Comparison of ENCODE assay signal across 11 mouse cellular contexts in genomic region chr5:120693931-120694694, GRCm38 (mm10). TPM values are rescaled to one million over a fixed set of nuclear protein-coding genes. Genes with fewer than 3 reads are reported as not detected.
DNase-seq lines count a peak whose midpoint lies in the region; ATAC-seq and TF ChIP-seq lines count a peak whose summit lies in the region.
"Had no signal": no experiment of that assay in that cellular context is flagged by ENCODE, and none has a peak within 500 bp of the region (broad histone marks: within the 10 kb centered on the region; RNA-seq: fewer than 3 reads in every experiment).

No protein-coding gene starts in this region.

- WGBS in heart, embryonic 11.5 days (ENCODE audit: insufficient replicate concordance), result 12% methylated on average over 38 of the region's 38 CpGs
- 11% methylated on average over 37 of the region's 38 CpGs for WGBS in midbrain, embryonic 10.5 days
- WGBS in midbrain, postnatal 0 days, result 18% methylated on average over 37 of the region's 38 CpGs
- WGBS in forebrain, embryonic 14.5 days, result 12% methylated on average over 37 of the region's 38 CpGs
- 14% methylated on average over 30 of the region's 38 CpGs for WGBS in neural tube, embryonic 14.5 days

- no peak for TF ChIP-seq CTCF in midbrain, postnatal 0 days (IDR thresholded peaks at IDR 0.05)

- H3K27ac ChIP-seq in heart, embryonic 11.5 days (ENCODE audit: low read depth, low read length), result no peak overlapping the region
- no peak overlapping the region; the same call in 1 of the 2 replicates for H3K27ac ChIP-seq in midbrain, embryonic 10.5 days (replicated peaks)
- H3K27ac ChIP-seq in midbrain, postnatal 0 days (ENCODE audit: low read depth, low read length), result no peak overlapping the region
- H3K27ac ChIP-seq in forebrain, embryonic 14.5 days (ENCODE audit: low read depth, low read length), result no peak overlapping the region
- no peak overlapping the region for H3K27ac ChIP-seq in neural tube, embryonic 14.5 days (ENCODE audit: low read depth, low read length)
- H3K27ac ChIP-seq: macrophage had no signal

- H3K9me3 ChIP-seq in heart, embryonic 11.5 days (replicated peaks; ENCODE audit: control insufficient read depth, low read length), result no peaks in the 10 kb centered on the region
- no peaks in the 10 kb centered on the region for H3K9me3 ChIP-seq in midbrain, embryonic 10.5 days (replicated peaks)
- H3K9me3 ChIP-seq in midbrain, postnatal 0 days (ENCODE audit: low read length), result no peaks in the 10 kb centered on the region
- H3K9me3 ChIP-seq in forebrain, embryonic 14.5 days (replicated peaks; ENCODE audit: control insufficient read depth, low read length), result no peaks in the 10 kb centered on the region
- H3K9me3 ChIP-seq in neural tube, embryonic 14.5 days (ENCODE audit: control insufficient read depth, low read length), result no peaks in the 10 kb centered on the region

- no peak overlapping the region for H3K9ac ChIP-seq in heart, embryonic 11.5 days (ENCODE audit: low read depth, low read length)
- H3K9ac ChIP-seq in midbrain, postnatal 0 days (replicated peaks; ENCODE audit: low read length, poor library complexity, severe bottlenecking), result no peak overlapping the region
- H3K9ac ChIP-seq in forebrain, embryonic 14.5 days (ENCODE audit: low read length), result no peak overlapping the region
- no peak overlapping the region for H3K9ac ChIP-seq in neural tube, embryonic 14.5 days (replicated peaks; ENCODE audit: low read depth, low read length)

- peaks cover 78% of the 10 kb centered on the region for H3K27me3 ChIP-seq in heart, embryonic 11.5 days (ENCODE audit: control insufficient read depth, insufficient read depth, low read length)
- peaks cover 88% of the 10 kb centered on the region for H3K27me3 ChIP-seq in midbrain, embryonic 10.5 days (ENCODE audit: low read depth, poor library complexity, severe bottlenecking)
- no peaks in the 10 kb centered on the region for H3K27me3 ChIP-seq in midbrain, postnatal 0 days (ENCODE audit: insufficient read depth, low read length)
- peaks cover 30% of the 10 kb centered on the region for H3K27me3 ChIP-seq in forebrain, embryonic 14.5 days (replicated peaks; ENCODE audit: control insufficient read depth, insufficient read depth, low read length)
- H3K27me3 ChIP-seq in neural tube, embryonic 14.5 days (ENCODE audit: control insufficient read depth, insufficient read depth, low read length), result peaks cover 16% of the 10 kb centered on the region

- no peak for ATAC-seq in heart, embryonic 11.5 days (replicated peaks; ENCODE audit: insufficient number of reproducible peaks, low FRiP score, low TSS enrichment)
- no peak for ATAC-seq in midbrain, postnatal 0 days (ENCODE audit: low FRiP score)
- ATAC-seq in forebrain, embryonic 14.5 days, result no peak
- ATAC-seq in neural tube, embryonic 14.5 days (ENCODE audit: low read depth), result no peak
- ATAC-seq: activated CD4-positive, CD25-positive, alpha-beta regulatory T cell, adult 4 months had no signal

- no peaks in the 10 kb centered on the region for H3K36me3 ChIP-seq in heart, embryonic 11.5 days (ENCODE audit: control insufficient read depth, insufficient read depth, low read length)
- H3K36me3 ChIP-seq in midbrain, embryonic 10.5 days, result no peaks in the 10 kb centered on the region
- H3K36me3 ChIP-seq in midbrain, postnatal 0 days (ENCODE audit: insufficient read depth, low read length), result peaks cover 33% of the 10 kb centered on the region
- peaks cover 15% of the 10 kb centered on the region for H3K36me3 ChIP-seq in forebrain, embryonic 14.5 days (ENCODE audit: control insufficient read depth, insufficient read depth, low read length)
- peaks cover 28% of the 10 kb centered on the region for H3K36me3 ChIP-seq in neural tube, embryonic 14.5 days (ENCODE audit: control insufficient read depth, insufficient read depth, low read length)

- peak overlapping the region; percentile 22 for H3K4me3 ChIP-seq in heart, embryonic 11.5 days (ENCODE audit: low read depth, low read length)
- H3K4me3 ChIP-seq in midbrain, embryonic 10.5 days, result peak overlapping the region; percentile 42
- H3K4me3 ChIP-seq in midbrain, postnatal 0 days (ENCODE audit: low read depth, low read length), result no peak overlapping the region
- no peak overlapping the region for H3K4me3 ChIP-seq in forebrain, embryonic 14.5 days (ENCODE audit: low read depth, low read length)
- H3K4me3 ChIP-seq in neural tube, embryonic 14.5 days (ENCODE audit: low read depth, low read length), result no peak overlapping the region

- H3K4me2 ChIP-seq in heart, embryonic 11.5 days, result peak overlapping the region; percentile 56
- H3K4me2 ChIP-seq in midbrain, postnatal 0 days (ENCODE audit: low read depth, low read length, poor library complexity, severe bottlenecking), result no peak overlapping the region
- 0 out of 2 replicates have a peak overlapping the region, but pooled peaks have one; percentile 21 for H3K4me2 ChIP-seq in forebrain, embryonic 14.5 days (ENCODE audit: low read length)
- 0 out of 2 replicates have a peak overlapping the region, but pooled peaks have one; percentile 8 for H3K4me2 ChIP-seq in neural tube, embryonic 14.5 days (ENCODE audit: low read depth, low read length)

- no peak for DNase-seq in heart, adult 8-10 months (ENCODE audit: low spot score)
- DNase-seq in midbrain, embryonic 10.5 days (ENCODE audit: low spot score), result no peak
- DNase-seq in midbrain, postnatal 0 days (ENCODE audit: low spot score), result no peak
- no peak for DNase-seq in forebrain, embryonic 14.5 days (ENCODE audit: low spot score)
- no peak for DNase-seq in cerebellum, adult 9-11 months
- no peak for DNase-seq in adrenal gland, adult (ENCODE audit: inconsistent age in 2 of 2, low spot score in 1 of 2)

- H3K4me1 ChIP-seq in heart, embryonic 11.5 days (ENCODE audit: control insufficient read depth, insufficient read depth, low read length), result peaks cover 8% of the 10 kb centered on the region
- peaks cover 28% of the 10 kb centered on the region for H3K4me1 ChIP-seq in midbrain, embryonic 10.5 days
- H3K4me1 ChIP-seq in midbrain, postnatal 0 days (ENCODE audit: insufficient read depth, low read length), result peaks cover 5% of the 10 kb centered on the region; the same call in 1 of the 2 replicates
- H3K4me1 ChIP-seq in forebrain, embryonic 14.5 days (ENCODE audit: control insufficient read depth, insufficient read depth, low read length), result peaks cover 3% of the 10 kb centered on the region
- peaks cover 11% of the 10 kb centered on the region; the same call in 1 of the 2 replicates for H3K4me1 ChIP-seq in neural tube, embryonic 14.5 days (ENCODE audit: control insufficient read depth, insufficient read depth, low read length)

RNA-seq across cellular contexts. Expression of gene Dtx1, which starts 17.6 kb away (rescaled TPM):
- polyA plus RNA-seq in heart, embryonic 11.5 days (2014; fragmentation: Nextera tagmentation; extraction: Ambion mirVana), result 0.45 and 0.53 TPM in 2 replicates
- 1 to 10 TPM; 1.7 to 2.0 (median 1.9) TPM for total RNA-seq in heart, adult 8-10 months (2022)
- 2.2 and 4.8 TPM in 2 replicates for polyA plus RNA-seq in midbrain, embryonic 10.5 days (2016; fragmentation: Nextera tagmentation; extraction: Ambion mirVana)
- 240 and 242 TPM in 2 replicates for total RNA-seq in midbrain, postnatal 0 days (2014; rRNA removed)
- polyA plus RNA-seq in midbrain, postnatal 0 days (2015; fragmentation: Nextera tagmentation; extraction: Ambion mirVana), result 63.0 and 67.9 TPM in 2 replicates
- 27.5 and 35.5 TPM in 2 replicates for polyA plus RNA-seq in forebrain, embryonic 14.5 days (2014; fragmentation: Nextera tagmentation; extraction: Ambion mirVana)
- polyA plus RNA-seq in neural tube, embryonic 14.5 days (2014; fragmentation: Nextera tagmentation; extraction: Ambion mirVana), result 44.2 and 50.7 TPM in 2 replicates

RNA-seq across cellular contexts. Expression of gene Rasal1, which starts 45.5 kb away (rescaled TPM):
- 0.27 and 0.30 TPM in 2 replicates for polyA plus RNA-seq in heart, embryonic 11.5 days (2014; fragmentation: Nextera tagmentation; extraction: Ambion mirVana)
- under 1 TPM in 3 of 4 experiments, not detected in 1; 0.44 to 0.79 (median 0.46) TPM for total RNA-seq in heart, adult 8-10 months (2022)
- 0.10 and 0.21 TPM in 2 replicates for polyA plus RNA-seq in midbrain, embryonic 10.5 days (2016; fragmentation: Nextera tagmentation; extraction: Ambion mirVana)
- 18.1 and 24.7 TPM in 2 replicates for total RNA-seq in midbrain, postnatal 0 days (2014; rRNA removed)
- polyA plus RNA-seq in midbrain, postnatal 0 days (2015; fragmentation: Nextera tagmentation; extraction: Ambion mirVana), result 8.2 and 9.9 TPM in 2 replicates
- polyA plus RNA-seq in forebrain, embryonic 14.5 days (2014; fragmentation: Nextera tagmentation; extraction: Ambion mirVana), result 1.5 and 3.2 TPM in 2 replicates
- 0.13 and 0.33 TPM in 2 replicates for polyA plus RNA-seq in neural tube, embryonic 14.5 days (2014; fragmentation: Nextera tagmentation; extraction: Ambion mirVana)
- total RNA-seq: gastrocnemius, adult 18-20 months had no signal
- polyA plus RNA-seq: macrophage had no signal

RNA-seq across cellular contexts. Expression of gene Oas2, which starts 55.5 kb away (rescaled TPM):
- polyA plus RNA-seq in heart, embryonic 11.5 days (2014; fragmentation: Nextera tagmentation; extraction: Ambion mirVana), result 0.07 and 0.13 TPM in 2 replicates
- total RNA-seq in heart, adult 8-10 months (2022), result 1 to 10 TPM in 1 of 4 experiments, under 1 TPM in 3; 0.62 to 1.0 (median 0.83) TPM
- 0.09 TPM in 1 of 2 replicates, not detected in the other for polyA plus RNA-seq in midbrain, embryonic 10.5 days (2016; fragmentation: Nextera tagmentation; extraction: Ambion mirVana)
- total RNA-seq in midbrain, postnatal 0 days (2014; rRNA removed), result 0.27 and 1.4 TPM in 2 replicates
- polyA plus RNA-seq in midbrain, postnatal 0 days (2015; fragmentation: Nextera tagmentation; extraction: Ambion mirVana), result 0.31 and 0.37 TPM in 2 replicates
- polyA plus RNA-seq in forebrain, embryonic 14.5 days (2014; fragmentation: Nextera tagmentation; extraction: Ambion mirVana), result 0.11 and 0.42 TPM in 2 replicates
- 0.22 TPM in 1 of 2 replicates, not detected in the other for polyA plus RNA-seq in neural tube, embryonic 14.5 days (2014; fragmentation: Nextera tagmentation; extraction: Ambion mirVana)

Comparison
In these comparisons a context has a peak if more than half of its experiments do, and no peak if none do; other contexts are left out.
1. H3K4me3 ChIP-seq: peak in heart, embryonic 11.5 days (single experiment) and midbrain, embryonic 10.5 days (single experiment); none in midbrain, postnatal 0 days (single experiment), forebrain, embryonic 14.5 days (single experiment) and neural tube, embryonic 14.5 days (single experiment).